ENCODE assay signal across 7 mouse cellular contexts in genomic region chr10:60002673-60003212, GRCm38 (mm10). TPM values are rescaled to one million over a fixed set of nuclear protein-coding genes. Genes with fewer than 3 reads are reported as not detected.
DNase-seq lines count a peak whose midpoint lies in the region; ATAC-seq and TF ChIP-seq lines count a peak whose summit lies in the region.

Gene Ascc1 (plus strand): TSS chr10:60002805.
Gene Anapc16 (minus strand): TSS chr10:60003135.

- peak within 1 kb of the TSS; percentile 74 for H3K4me3 ChIP-seq in embryonic facial prominence, embryonic 10.5 days
- H3K4me3 ChIP-seq in intestine, postnatal 0 days (ENCODE audit: low read depth, low read length): peak within 1 kb of the TSS; percentile 73
- H3K4me3 ChIP-seq in midbrain, embryonic 12.5 days: peak within 1 kb of the TSS; percentile 57
- peak within 1 kb of the TSS; percentile 84 for H3K4me3 ChIP-seq in small intestine, adult 2 months (ENCODE audit: low read depth, low read length)

- peak within 1 kb of the TSS; percentile 75 for H3K9ac ChIP-seq in intestine, postnatal 0 days (ENCODE audit: low read depth, low read length)
- peak within 1 kb of the TSS; percentile 56 for H3K9ac ChIP-seq in midbrain, embryonic 12.5 days (replicated peaks)

- DNase-seq in adrenal gland, postnatal 10 days: peak; percentile 99
- DNase-seq in embryonic facial prominence, embryonic 10.5 days (ENCODE audit: low spot score): peak; percentile 99
- peak; percentile 64 for DNase-seq in gonadal fat pad, adult 2 months (ENCODE audit: low read depth)
- peak; percentile 99 for DNase-seq in left cerebral cortex, postnatal 4 days

- under 1% methylated on average over 51 of the region's 51 CpGs for WGBS in embryonic facial prominence, embryonic 10.5 days
- WGBS in intestine, postnatal 0 days: under 1% methylated on average over 51 of the region's 51 CpGs
- under 1% methylated on average over 50 of the region's 51 CpGs for WGBS in midbrain, embryonic 12.5 days
- WGBS in small intestine, adult 2 months: under 1% methylated on average over 51 of the region's 51 CpGs

- H3K4me2 ChIP-seq in intestine, postnatal 0 days (replicated peaks; ENCODE audit: low read depth): peak within 1 kb of the TSS; percentile 75
- H3K4me2 ChIP-seq in midbrain, embryonic 12.5 days (replicated peaks): peak within 1 kb of the TSS; percentile 82

- TF ChIP-seq CTCF in intestine, postnatal 0 days (IDR thresholded peaks at IDR 0.05; ENCODE audit: low read depth): no peak
- no peak for TF ChIP-seq CTCF in small intestine, adult 2 months (IDR thresholded peaks at IDR 0.05; ENCODE audit: extremely low read depth, insufficient read length, insufficient replicate concordance, low read depth, low read length)

- peaks cover 29% of the 10 kb centered on the region for H3K36me3 ChIP-seq in embryonic facial prominence, embryonic 10.5 days (replicated peaks)
- H3K36me3 ChIP-seq in intestine, postnatal 0 days (ENCODE audit: control insufficient read depth, insufficient read depth): peaks cover 14% of the 10 kb centered on the region; the same call in 1 of the 2 replicates
- peaks cover 18% of the 10 kb centered on the region; the same call in 1 of the 2 replicates for H3K36me3 ChIP-seq in midbrain, embryonic 12.5 days
- peaks cover 5% of the 10 kb centered on the region; the same call in 1 of the 2 replicates for H3K36me3 ChIP-seq in small intestine, adult 2 months (ENCODE audit: control insufficient read depth, insufficient read depth, low read length)

- peak within 1 kb of the TSS; percentile 96 for H3K27ac ChIP-seq in embryonic facial prominence, embryonic 10.5 days (replicated peaks)
- peak within 1 kb of the TSS; percentile 97 for H3K27ac ChIP-seq in intestine, postnatal 0 days (ENCODE audit: low read depth, low read length)
- H3K27ac ChIP-seq in midbrain, embryonic 12.5 days (replicated peaks): peak within 1 kb of the TSS; percentile 96
- H3K27ac ChIP-seq in small intestine, adult 2 months (ENCODE audit: insufficient read depth, low read depth, low read length): peak within 1 kb of the TSS; percentile 99

- intact Hi-C loops in left cerebral cortex, postnatal 4 days (cut with DNase I): loop anchor here (5.0 to 10.0 kb wide), 3 partner anchors 105 to 242 kb away; partner anchors contain the start of gene Spock2

- H3K27me3 ChIP-seq in embryonic facial prominence, embryonic 10.5 days (replicated peaks; ENCODE audit: low read depth, poor library complexity, severe bottlenecking): no peaks in the 10 kb centered on the region
- H3K27me3 ChIP-seq in intestine, postnatal 0 days (replicated peaks; ENCODE audit: control insufficient read depth, insufficient read depth, low read length): no peaks in the 10 kb centered on the region
- H3K27me3 ChIP-seq in midbrain, embryonic 12.5 days: no peaks in the 10 kb centered on the region
- H3K27me3 ChIP-seq in small intestine, adult 2 months (ENCODE audit: control insufficient read depth, insufficient read depth, low read length): no peaks in the 10 kb centered on the region

- no peaks in the 10 kb centered on the region for H3K9me3 ChIP-seq in embryonic facial prominence, embryonic 10.5 days
- H3K9me3 ChIP-seq in intestine, postnatal 0 days (ENCODE audit: control insufficient read depth): no peaks in the 10 kb centered on the region
- H3K9me3 ChIP-seq in midbrain, embryonic 12.5 days: no peaks in the 10 kb centered on the region

- ATAC-seq in intestine, postnatal 0 days: peak; percentile 97
- ATAC-seq in midbrain, embryonic 12.5 days (ENCODE audit: low FRiP score, low read depth): peak; percentile 96

- H3K4me1 ChIP-seq in embryonic facial prominence, embryonic 10.5 days: peaks cover 18% of the 10 kb centered on the region
- peaks cover 4% of the 10 kb centered on the region for H3K4me1 ChIP-seq in intestine, postnatal 0 days (replicated peaks; ENCODE audit: control insufficient read depth, insufficient read depth, low read length)
- H3K4me1 ChIP-seq in midbrain, embryonic 12.5 days: peaks cover 22% of the 10 kb centered on the region
- peaks cover 4% of the 10 kb centered on the region; the same call in 1 of the 2 replicates for H3K4me1 ChIP-seq in small intestine, adult 2 months (ENCODE audit: control insufficient read depth, insufficient read depth, insufficient read length, low read length)

- peak; percentile 71 for TF ChIP-seq POLR2A in small intestine, adult 2 months (IDR thresholded peaks at IDR 0.05; ENCODE audit: low read depth, low read length)

RNA-seq across cellular contexts. Expression of gene Ascc1, which starts in this region (rescaled TPM):
- total RNA-seq in adrenal gland, postnatal 10 days (2021): 10 to 100 TPM; 26.6 to 30.7 TPM
- 35.8 and 41.8 TPM in 2 replicates for polyA plus RNA-seq in embryonic facial prominence, embryonic 10.5 days (2016; fragmentation: Nextera tagmentation; extraction: Ambion mirVana)
- 31.5 and 36.3 TPM in 2 replicates for polyA plus RNA-seq in gonadal fat pad, adult 2 months (2012; rRNA removed)
- polyA plus RNA-seq in intestine, postnatal 0 days (2015; fragmentation: Nextera tagmentation; extraction: Ambion mirVana): 28.7 TPM in 2 replicates
- total RNA-seq in left cerebral cortex, postnatal 4 days (2021): 10 to 100 TPM; 25.8 to 27.1 TPM
- polyA plus RNA-seq in midbrain, embryonic 12.5 days (2016; fragmentation: Nextera tagmentation; extraction: Ambion mirVana): 37.4 and 39.6 TPM in 2 replicates
- 5.8 and 14.2 TPM in 2 replicates for polyA plus RNA-seq in small intestine, adult 2 months (2012; rRNA removed)

RNA-seq across cellular contexts. Expression of gene Anapc16, which starts in this region (rescaled TPM):
- total RNA-seq in adrenal gland, postnatal 10 days (2021): 10 to 100 TPM; 60.3 to 68.4 TPM
- polyA plus RNA-seq in embryonic facial prominence, embryonic 10.5 days (2016; fragmentation: Nextera tagmentation; extraction: Ambion mirVana): 104 and 109 TPM in 2 replicates
- polyA plus RNA-seq in gonadal fat pad, adult 2 months (2012; rRNA removed): 67.6 and 96.9 TPM in 2 replicates
- 98.4 and 100 TPM in 2 replicates for polyA plus RNA-seq in intestine, postnatal 0 days (2015; fragmentation: Nextera tagmentation; extraction: Ambion mirVana)
- 10 to 100 TPM; 60.2 to 60.8 TPM for total RNA-seq in left cerebral cortex, postnatal 4 days (2021)
- polyA plus RNA-seq in midbrain, embryonic 12.5 days (2016; fragmentation: Nextera tagmentation; extraction: Ambion mirVana): 110 and 115 TPM in 2 replicates
- polyA plus RNA-seq in small intestine, adult 2 months (2012; rRNA removed): 33.0 and 51.4 TPM in 2 replicates

Comparison
In these comparisons a context has a peak if more than half of its experiments do, and no peak if none do; other contexts are left out.
1. Peak in every context shown above with its lines: DNase-seq, ATAC-seq, H3K4me3 ChIP-seq and H3K27ac ChIP-seq.